Mouse (Mus musculus) MEL (cell line): ENCODE measurements around the gene Tiam1. TPM values are rescaled to one million over a fixed set of nuclear protein-coding genes. Genes with fewer than 3 reads are reported as not detected.

Source experiments
- DNase-seq: peaks from one replicate; pipeline ENCODE4 v3.0.0; 2011; ENCODE audit warnings: low read depth, low spot score
- H3K27ac ChIP-seq: 2 replicates; pipeline ENCODE4 v1.5.1; 2012; ENCODE audit warnings: low read depth, mild to moderate bottlenecking, control low read depth, low read length, moderate library complexity; ENCODE audit not compliant: control insufficient read depth
- H3K27me3 ChIP-seq, 2 experiments: fragments of 150-350 bp in 1 of 2; sonication (generic) in 1 of 2; 2 replicates each; pipeline ENCODE4 v1.6.1; 2012; ENCODE audit warnings: low read length in 2 of 2, mild to moderate bottlenecking in 2 of 2, improper control_type of control experiment in 1 of 2, moderate library complexity in 1 of 2; ENCODE audit not compliant: insufficient read depth in 2 of 2, control insufficient read depth in 1 of 2
- H3K36me3 ChIP-seq, 2 experiments: 2 replicates each; pipeline ENCODE4 v1.6.1; 2012 to 2014; ENCODE audit warnings: low read length in 2 of 2, improper control_type of control experiment in 1 of 2, inconsistent platforms in 1 of 2, mild to moderate bottlenecking in 1 of 2; ENCODE audit not compliant: insufficient read depth in 2 of 2, control insufficient read depth in 1 of 2
- H3K4me1 ChIP-seq, 2 experiments: fragments of 150-350 bp in 1 of 2; sonication (generic) in 1 of 2; 2 replicates each; pipeline ENCODE4 v1.6.1; 2012; ENCODE audit warnings: low read length in 2 of 2, improper control_type of control experiment in 1 of 2, mild to moderate bottlenecking in 1 of 2; ENCODE audit not compliant: insufficient read depth in 2 of 2, control insufficient read depth in 1 of 2
- H3K4me3 ChIP-seq, 2 experiments: fragments of 150-350 bp in 1 of 2; sonication (generic) in 1 of 2; 2 replicates each; pipeline ENCODE4 v1.5.1; 2012; ENCODE audit warnings: low read depth in 2 of 2, low read length in 2 of 2, mild to moderate bottlenecking in 2 of 2, moderate library complexity in 2 of 2, control low read depth in 1 of 2, improper control_type of control experiment in 1 of 2; ENCODE audit not compliant: control insufficient read depth in 1 of 2, insufficient read depth in 1 of 2
- H3K79me2 ChIP-seq: 2 replicates; pipeline ENCODE4 v1.6.1; 2012; ENCODE audit warnings: mild to moderate bottlenecking, low read length, moderate library complexity; ENCODE audit not compliant: control insufficient read depth, poor library complexity, insufficient read depth
- H3K9ac ChIP-seq: 2 replicates; pipeline ENCODE4 v1.6.1; 2012; ENCODE audit warnings: low read depth, mild to moderate bottlenecking, control low read depth, low read length, moderate library complexity; ENCODE audit not compliant: control insufficient read depth, poor library complexity, severe bottlenecking
- H3K9me3 ChIP-seq: fragments of 150-350 bp; sonication (generic); replicated peaks from 2 replicates; pipeline ENCODE4 v1.6.1; 2012; ENCODE audit warnings: mild to moderate bottlenecking, low read length, improper control_type of control experiment, moderate library complexity; ENCODE audit not compliant: insufficient read depth
- BHLHE40 ChIP-seq: IDR thresholded peaks from 2 replicates; pipeline ENCODE4 v1.6.1; 2012; ENCODE audit warnings: low read depth, mild to moderate bottlenecking, inconsistent platforms, low read length, improper control_type of control experiment, borderline replicate concordance
- CTCF ChIP-seq, 3 experiments: IDR thresholded peaks in 2 of 3; conservative IDR thresholded peaks in 1 of 3; 2 replicates each; pipeline ENCODE4 v1.5.1; 2011 to 2012; ENCODE audit warnings: low read length in 3 of 3, low read depth in 2 of 3, mild to moderate bottlenecking in 2 of 3, improper control_type of control experiment in 1 of 3, inconsistent platforms in 1 of 3, mixed read lengths in 1 of 3, moderate library complexity in 1 of 3; ENCODE audit not compliant: control insufficient read depth in 1 of 3, insufficient read depth in 1 of 3, poor library complexity in 1 of 3, severe bottlenecking in 1 of 3
- E2F4 ChIP-seq: IDR thresholded peaks from 2 replicates; pipeline ENCODE4 v1.6.1; 2011; ENCODE audit warnings: low read depth, low read length, improper control_type of control experiment, borderline replicate concordance
- ELF1 ChIP-seq: IDR thresholded peaks from 2 replicates; pipeline ENCODE4 v1.6.1; 2014; ENCODE audit warnings: low read depth, mild to moderate bottlenecking, inconsistent platforms, low read length, improper control_type of control experiment, moderate library complexity
- EP300 ChIP-seq, 2 experiments: IDR thresholded peaks; 2 replicates each; pipeline ENCODE4 v1.6.1; 2011; ENCODE audit warnings: improper control_type of control experiment in 2 of 2, low read length in 2 of 2, low read depth in 1 of 2, mild to moderate bottlenecking in 1 of 2
- GABPA ChIP-seq: IDR thresholded peaks from 2 replicates; pipeline ENCODE4 v1.6.1; 2012; ENCODE audit warnings: low read depth, mild to moderate bottlenecking, inconsistent platforms, low read length, improper control_type of control experiment, moderate library complexity
- MAX ChIP-seq: IDR thresholded peaks from 2 replicates; pipeline ENCODE4 v1.6.1; 2011; ENCODE audit warnings: low read length, improper control_type of control experiment
- MAZ ChIP-seq: IDR thresholded peaks from 2 replicates; pipeline ENCODE4 v1.6.1; 2012; ENCODE audit warnings: low read depth, mild to moderate bottlenecking, inconsistent platforms, low read length, improper control_type of control experiment
- MEF2A ChIP-seq: IDR thresholded peaks from 2 replicates; pipeline ENCODE4 v1.6.1; 2014; ENCODE audit warnings: low read depth, mild to moderate bottlenecking, inconsistent platforms, low read length, improper control_type of control experiment; ENCODE audit not compliant: poor library complexity, insufficient replicate concordance, severe bottlenecking; ENCODE audit errors: extremely low read depth
- MYB ChIP-seq: IDR thresholded peaks from 2 replicates; pipeline ENCODE4 v1.6.1; 2011; ENCODE audit warnings: mild to moderate bottlenecking, low read depth, low read length, improper control_type of control experiment
- POLR2A ChIP-seq, 2 experiments: IDR thresholded peaks; 2 replicates each; pipeline ENCODE4 v1.6.1; 2011 to 2012; ENCODE audit warnings: low read length in 2 of 2, mild to moderate bottlenecking in 2 of 2, control low read depth in 1 of 2, improper control_type of control experiment in 1 of 2, low read depth in 1 of 2, moderate library complexity in 1 of 2; ENCODE audit not compliant: control insufficient read depth in 1 of 2, insufficient read depth in 1 of 2, poor library complexity in 1 of 2
- POLR2AphosphoS2 ChIP-seq: IDR thresholded peaks from 2 replicates; pipeline ENCODE4 v1.6.1; 2011; ENCODE audit warnings: low read length, improper control_type of control experiment
- POLR2AphosphoS5 ChIP-seq: IDR thresholded peaks from 2 replicates; pipeline ENCODE4 v1.6.1; 2012; ENCODE audit warnings: low read depth, borderline replicate concordance, mild to moderate bottlenecking, inconsistent platforms, low read length, moderate library complexity, mixed read lengths
- RCOR1 ChIP-seq: IDR thresholded peaks from 2 replicates; pipeline ENCODE4 v1.6.1; 2012; ENCODE audit warnings: low read depth, mild to moderate bottlenecking, inconsistent platforms, low read length, improper control_type of control experiment
- TAL1 ChIP-seq: IDR thresholded peaks from 2 replicates; pipeline ENCODE4 v1.6.1; 2012; ENCODE audit warnings: mild to moderate bottlenecking, inconsistent platforms, low read length, moderate library complexity, mixed read lengths
- TBP ChIP-seq: IDR thresholded peaks from 2 replicates; pipeline ENCODE4 v1.8.0; 2011; ENCODE audit warnings: low read depth, low read length, improper control_type of control experiment
- TCF12 ChIP-seq: IDR thresholded peaks from 2 replicates; pipeline ENCODE4 v1.6.1; 2014; ENCODE audit warnings: low read depth, mild to moderate bottlenecking, inconsistent platforms, low read length, improper control_type of control experiment, moderate library complexity
- polyA plus RNA-seq, 2 experiments: library from polyadenylated mRNA; stranded (reverse) in 1 of 2; unstranded in 1 of 2; fragments of >175 nt in 1 of 2; fragments of >200 nt in 1 of 2; gene quantifications; 2 replicates each; pipeline versions ENCODE4 v1.2.1 to v1.2.4; 2012; ENCODE audit warnings: low replicate concordance in 2 of 2, low read depth in 1 of 2; ENCODE audit not compliant: insufficient read length in 2 of 2, insufficient read depth in 1 of 2, missing spikeins in 1 of 2
- total RNA-seq: library from RNA; depleted of rRNA; stranded (reverse); fragments of 300-350 nt; gene quantifications from 2 replicates; pipeline ENCODE4 v1.2.3, GENCODE M21; 2012

Tiam1 gene
- total and polyA plus RNA-seq, 3 experiments, result 15.0 to 23.9 (median 19.9) TPM

DNA sequence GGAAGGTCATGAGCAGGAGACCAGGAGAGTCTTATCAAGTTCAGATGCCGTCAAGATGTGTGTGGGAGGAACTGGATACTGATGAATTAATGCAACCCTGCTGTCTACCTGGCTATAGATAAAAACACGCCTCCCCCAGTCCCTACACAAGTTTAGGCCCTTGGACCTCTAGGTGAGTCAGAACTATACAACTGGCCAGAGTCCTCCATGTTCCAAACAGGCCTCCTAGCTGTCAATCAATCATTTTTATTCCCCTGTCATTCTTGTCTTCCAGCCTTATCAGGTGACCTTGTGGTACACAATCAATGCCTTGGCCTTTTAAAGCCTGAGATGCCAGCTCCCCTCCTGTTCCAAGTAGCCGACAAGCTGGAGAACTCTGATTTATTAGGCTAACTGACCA is 363.9 kb downstream of the Tiam1 start:
- Histone ChIP-seq H3K79me2 (no peaks in the 10 kb centered on the region), H3K4me1 (no peaks in the 10 kb centered on the region), H3K9ac (no peak overlapping the region), H3K9me3 (no peaks in the 10 kb centered on the region), H3K27ac (no peak overlapping the region), H3K36me3 (no peaks in the 10 kb centered on the region), H3K27me3 (no peaks in the 10 kb centered on the region), H3K4me3 (no peak overlapping the region)
- DNase-seq, result no peak
- TF ChIP-seq MYB, result no peak
- TF ChIP-seq MAZ, result no peak
- no peak for TF ChIP-seq MAX
- TF ChIP-seq EP300 (IDR thresholded peaks at IDR 0.05; ENCODE audit: low read depth in 1 of 2, low read length in 2 of 2), result no peak
- TF ChIP-seq TBP, result no peak
- TF ChIP-seq BHLHE40, result no peak
- TF ChIP-seq E2F4, result no peak
- TF ChIP-seq TCF12, result no peak
- no peak for TF ChIP-seq GABPA
- no peak for TF ChIP-seq POLR2AphosphoS5
- no peak for TF ChIP-seq CTCF (IDR thresholded peaks at IDR 0.05 in 2 of 3, conservative IDR thresholded peaks at IDR 0.05 in 1 of 3; ENCODE audit: control insufficient read depth in 1 of 3, insufficient read depth in 1 of 3, low read depth in 2 of 3, low read length in 3 of 3, poor library complexity in 1 of 3, severe bottlenecking in 1 of 3)

DNA sequence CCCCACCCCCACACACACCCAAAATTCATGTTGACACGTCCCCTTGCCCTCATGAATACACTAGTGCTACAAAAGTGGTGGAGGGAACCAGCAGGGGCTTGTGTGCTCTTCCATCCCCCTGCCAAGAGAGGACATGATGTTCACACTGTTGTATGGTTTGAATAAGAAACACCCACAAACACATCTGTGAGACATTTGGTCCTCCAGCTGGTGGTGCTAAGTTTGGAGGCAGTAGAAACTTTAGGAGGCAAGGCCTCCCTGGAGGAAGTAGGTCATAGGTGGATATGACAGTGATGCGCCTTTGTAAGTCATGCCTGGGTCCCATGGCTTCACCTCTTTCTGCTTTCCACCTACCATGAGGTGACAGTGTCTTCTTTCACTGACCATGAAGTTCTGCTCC is 366.1 kb downstream of the Tiam1 start:
- Histone ChIP-seq H3K9ac (no peak overlapping the region), H3K79me2 (no peaks in the 10 kb centered on the region), H3K27me3 (no peaks in the 10 kb centered on the region), H3K9me3 (no peaks in the 10 kb centered on the region), H3K4me3 (no peak overlapping the region), H3K27ac (no peak overlapping the region), H3K36me3 (no peaks in the 10 kb centered on the region), H3K4me1 (no peaks in the 10 kb centered on the region)
- TF ChIP-seq EP300 (IDR thresholded peaks at IDR 0.05; ENCODE audit: low read depth in 1 of 2, low read length in 2 of 2) (no peak), POLR2A (IDR thresholded peaks at IDR 0.05; ENCODE audit: control insufficient read depth in 1 of 2, insufficient read depth in 1 of 2, low read depth in 1 of 2, low read length in 2 of 2, poor library complexity in 1 of 2) (no peak), TCF12 (no peak), MYB (no peak), ELF1 (no peak), RCOR1 (no peak), MAZ (no peak), TBP (no peak), POLR2AphosphoS2 (no peak), TAL1 (no peak), E2F4 (no peak), MEF2A (no peak)
- no peak for DNase-seq
